Mouse (Mus musculus): ENCODE data around the gene Slc17a8. TPM values are rescaled to one million over a fixed set of nuclear protein-coding genes. Genes with fewer than 3 reads are reported as not detected.

The Slc17a8 gene
- total RNA-seq, 1 experiment, result not detected

DNA sequence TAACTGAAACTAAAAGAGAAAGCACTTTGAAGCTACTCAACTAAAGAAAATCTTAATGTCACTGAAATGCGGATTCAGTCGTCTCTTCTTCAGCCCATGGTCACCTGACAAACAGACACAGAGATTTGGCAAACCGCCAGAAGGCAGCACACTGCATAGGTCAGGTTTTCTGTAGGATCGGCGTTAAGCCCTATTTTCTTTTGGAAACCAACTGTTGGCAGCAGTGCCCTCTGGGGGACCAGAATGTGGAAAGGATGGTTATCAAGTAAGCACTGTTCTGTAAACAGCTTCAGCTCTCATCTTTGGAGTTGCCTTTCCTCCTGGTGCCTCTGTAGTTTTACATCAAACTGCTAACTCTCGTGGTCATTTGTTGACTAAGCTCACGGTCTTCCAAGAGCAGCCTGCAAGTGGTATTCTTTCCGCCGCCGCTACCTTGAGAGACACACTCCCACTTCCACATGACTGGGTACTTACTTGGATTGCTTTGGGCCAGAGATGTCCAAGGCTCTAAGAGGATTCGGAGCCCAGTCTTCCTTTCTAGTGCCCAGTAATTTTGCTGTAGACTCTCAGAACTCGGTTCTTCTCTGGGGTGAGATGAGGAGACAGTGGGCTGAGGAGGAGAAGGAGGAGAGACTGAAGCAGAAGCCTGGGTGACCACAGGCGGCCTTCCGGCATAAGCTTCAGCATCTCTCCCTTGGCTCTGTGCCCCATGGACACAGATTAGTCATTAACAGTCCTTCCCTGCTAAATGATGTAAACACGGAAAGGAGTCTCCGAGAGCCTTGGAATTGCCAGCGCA lies 87.9 kb downstream of the Slc17a8 start, which contains the start of gene Nr1h4:
TSS of gene Nr1h4 (minus strand) at position 657 of the 799 bp plus-strand sequence.
- Histone ChIP-seq H3K9me3 (ENCODE audit: control insufficient read depth, insufficient read depth, low read depth, low read length) (no peaks in the 10 kb centered on the region), H3K9ac (ENCODE audit: insufficient read depth, low read depth, low read length, poor library complexity, severe bottlenecking) (no peak within 1 kb of the TSS), H3K4me1 (ENCODE audit: control insufficient read depth in 2 of 2, insufficient read depth in 2 of 2, low read length in 2 of 2, poor library complexity in 1 of 2) (no peaks in the 10 kb centered on the region; a peak in 1 of 4 replicates), H3K27ac (ENCODE audit: insufficient read depth, low read depth, low read length, poor library complexity, severe bottlenecking) (no peak within 1 kb of the TSS), H3K36me3 (ENCODE audit: control insufficient read depth, insufficient read depth, low read length, poor library complexity, severe bottlenecking) (no peaks in the 10 kb centered on the region), H3K4me3 (ENCODE audit: insufficient read depth in 1 of 2, low read depth in 1 of 2, low read length in 2 of 2, poor library complexity in 1 of 2, severe bottlenecking in 1 of 2) (no peak within 1 kb of the TSS)
- TF ChIP-seq CHD2 (IDR thresholded peaks at IDR 0.05; ENCODE audit: low read depth, low read length) (no peak), MAFK (IDR thresholded peaks at IDR 0.05; ENCODE audit: insufficient read depth, low read depth, low read length) (no peak), ZC3H11A (IDR thresholded peaks at IDR 0.05; ENCODE audit: borderline replicate concordance, low read depth, low read length) (no peak), ZNF384 (IDR thresholded peaks at IDR 0.05; ENCODE audit: low read depth, low read length) (no peak), HCFC1 (IDR thresholded peaks at IDR 0.05; ENCODE audit: borderline replicate concordance, insufficient read depth, low read length) (no peak)
- no peak for DNase-seq (ENCODE audit: low read depth, low spot score)
- in situ Hi-C loops (cut with MboI; ENCODE audit: low sequenced_read_pairs in 2 of 2, unreplicated experiment in 2 of 2), result no loop called here

DNA sequence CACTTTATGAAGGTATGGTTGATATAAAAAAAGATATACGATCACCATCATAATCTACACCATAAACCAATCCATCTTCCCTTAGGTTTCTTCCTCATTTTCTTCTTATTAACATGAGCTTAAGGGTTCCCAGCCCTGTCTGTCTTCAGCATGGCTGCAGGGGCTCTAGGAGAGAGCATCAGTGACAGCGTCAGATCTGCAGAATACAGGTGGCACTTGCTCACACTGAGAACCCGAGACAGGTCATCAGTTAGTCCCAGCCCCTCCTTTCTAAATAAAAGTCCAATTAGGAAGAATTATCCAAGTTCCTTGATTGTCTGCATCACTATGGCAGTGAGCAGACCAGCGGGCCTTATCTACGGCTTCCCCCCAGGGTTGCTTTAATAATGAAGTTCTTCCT lies 88.6 kb downstream of the Slc17a8 start:
- Histone ChIP-seq H3K4me1 (ENCODE audit: control insufficient read depth in 2 of 2, insufficient read depth in 2 of 2, low read length in 2 of 2, poor library complexity in 1 of 2) (no peaks in the 10 kb centered on the region; a peak in 1 of 4 replicates), H3K36me3 (ENCODE audit: control insufficient read depth, insufficient read depth, low read length, poor library complexity, severe bottlenecking) (no peaks in the 10 kb centered on the region), H3K27ac (ENCODE audit: insufficient read depth, low read depth, low read length, poor library complexity, severe bottlenecking) (no peak overlapping the region), H3K4me3 (ENCODE audit: insufficient read depth in 1 of 2, low read depth in 1 of 2, low read length in 2 of 2, poor library complexity in 1 of 2, severe bottlenecking in 1 of 2) (no peak overlapping the region), H3K9me3 (ENCODE audit: control insufficient read depth, insufficient read depth, low read depth, low read length) (no peaks in the 10 kb centered on the region), H3K9ac (ENCODE audit: insufficient read depth, low read depth, low read length, poor library complexity, severe bottlenecking) (no peak overlapping the region)
- no peak for DNase-seq (ENCODE audit: low read depth, low spot score)
- no peak for TF ChIP-seq MAFK (IDR thresholded peaks at IDR 0.05; ENCODE audit: insufficient read depth, low read depth, low read length)
- TF ChIP-seq ZC3H11A (IDR thresholded peaks at IDR 0.05; ENCODE audit: borderline replicate concordance, low read depth, low read length), result no peak
- no peak for TF ChIP-seq CHD2 (IDR thresholded peaks at IDR 0.05; ENCODE audit: low read depth, low read length)
- TF ChIP-seq ZNF384 (IDR thresholded peaks at IDR 0.05; ENCODE audit: low read depth, low read length), result no peak
- TF ChIP-seq HCFC1 (IDR thresholded peaks at IDR 0.05; ENCODE audit: borderline replicate concordance, insufficient read depth, low read length), result no peak
- in situ Hi-C loops (cut with MboI; ENCODE audit: low sequenced_read_pairs in 2 of 2, unreplicated experiment in 2 of 2), result no loop called here

DNA sequence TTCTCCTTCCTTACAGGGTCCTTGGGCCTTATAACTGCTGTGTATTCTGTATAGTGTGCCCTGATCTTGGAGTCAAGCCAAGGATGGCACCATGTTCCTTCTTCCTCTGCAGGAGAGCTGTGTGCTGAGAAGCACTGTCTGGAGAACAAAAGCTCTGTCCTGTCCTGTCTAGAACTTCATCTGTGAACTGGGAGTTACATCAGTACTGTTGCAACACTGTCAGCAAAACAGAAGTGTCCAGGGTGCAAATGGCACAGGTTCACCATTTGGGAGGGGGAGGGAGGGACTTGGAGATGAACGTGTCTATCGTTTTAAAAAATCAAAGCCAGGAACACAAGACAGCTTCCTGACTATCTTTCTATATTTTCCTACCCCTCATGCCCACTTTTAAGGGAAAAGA lies 89.1 kb downstream of the Slc17a8 start:
- TF ChIP-seq MAFK (IDR thresholded peaks at IDR 0.05; ENCODE audit: insufficient read depth, low read depth, low read length), result no peak
- no peak for TF ChIP-seq HCFC1 (IDR thresholded peaks at IDR 0.05; ENCODE audit: borderline replicate concordance, insufficient read depth, low read length)
- TF ChIP-seq CHD2 (IDR thresholded peaks at IDR 0.05; ENCODE audit: low read depth, low read length), result no peak
- TF ChIP-seq ZC3H11A (IDR thresholded peaks at IDR 0.05; ENCODE audit: borderline replicate concordance, low read depth, low read length), result no peak
- no peak for TF ChIP-seq ZNF384 (IDR thresholded peaks at IDR 0.05; ENCODE audit: low read depth, low read length)
- Histone ChIP-seq H3K4me1 (ENCODE audit: control insufficient read depth in 2 of 2, insufficient read depth in 2 of 2, low read length in 2 of 2, poor library complexity in 1 of 2) (no peaks in the 10 kb centered on the region; a peak in 1 of 4 replicates), H3K9ac (ENCODE audit: insufficient read depth, low read depth, low read length, poor library complexity, severe bottlenecking) (no peak overlapping the region), H3K9me3 (ENCODE audit: control insufficient read depth, insufficient read depth, low read depth, low read length) (no peaks in the 10 kb centered on the region), H3K36me3 (ENCODE audit: control insufficient read depth, insufficient read depth, low read length, poor library complexity, severe bottlenecking) (no peaks in the 10 kb centered on the region), H3K27ac (ENCODE audit: insufficient read depth, low read depth, low read length, poor library complexity, severe bottlenecking) (no peak overlapping the region), H3K4me3 (ENCODE audit: insufficient read depth in 1 of 2, low read depth in 1 of 2, low read length in 2 of 2, poor library complexity in 1 of 2, severe bottlenecking in 1 of 2) (no peak overlapping the region)
- in situ Hi-C loops (cut with MboI; ENCODE audit: low sequenced_read_pairs in 2 of 2, unreplicated experiment in 2 of 2), result no loop called here
- DNase-seq (ENCODE audit: low read depth, low spot score), result no peak

DNA sequence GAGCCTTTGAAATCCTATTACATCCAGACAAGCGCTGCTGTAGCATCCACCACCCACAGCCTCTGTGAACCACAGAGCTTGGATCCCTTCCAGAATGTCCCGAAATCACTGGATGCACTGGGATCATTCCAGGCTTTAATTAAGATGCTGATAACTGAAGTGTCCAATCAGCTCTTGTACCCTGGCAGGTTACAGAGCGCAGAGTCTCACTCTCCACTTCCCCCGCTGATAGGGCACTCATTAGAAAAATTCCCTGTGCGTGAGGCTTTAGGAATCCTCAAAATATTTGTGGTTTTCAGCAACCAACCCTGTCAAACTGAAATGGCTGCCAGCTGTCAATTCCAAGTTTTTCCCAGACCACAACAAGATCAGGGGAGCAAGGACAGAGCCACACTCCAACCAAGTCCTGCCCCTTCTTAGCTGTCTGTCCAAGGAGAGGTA lies 89.8 kb downstream of the Slc17a8 start:
- in situ Hi-C loops (cut with MboI; ENCODE audit: low sequenced_read_pairs in 2 of 2, unreplicated experiment in 2 of 2), result no loop called here
- H3K9me3 ChIP-seq (ENCODE audit: control insufficient read depth, insufficient read depth, low read depth, low read length), result no peaks in the 10 kb centered on the region
- no peak overlapping the region for H3K27ac ChIP-seq (ENCODE audit: insufficient read depth, low read depth, low read length, poor library complexity, severe bottlenecking)
- no peak overlapping the region for H3K4me3 ChIP-seq (ENCODE audit: insufficient read depth in 1 of 2, low read depth in 1 of 2, low read length in 2 of 2, poor library complexity in 1 of 2, severe bottlenecking in 1 of 2)
- no peak for DNase-seq (ENCODE audit: low read depth, low spot score)
- no peak overlapping the region for H3K9ac ChIP-seq (ENCODE audit: insufficient read depth, low read depth, low read length, poor library complexity, severe bottlenecking)
- no peaks in the 10 kb centered on the region; a peak in 1 of 4 replicates for H3K4me1 ChIP-seq (ENCODE audit: control insufficient read depth in 2 of 2, insufficient read depth in 2 of 2, low read length in 2 of 2, poor library complexity in 1 of 2)
- TF ChIP-seq CHD2 (IDR thresholded peaks at IDR 0.05; ENCODE audit: low read depth, low read length), result no peak
- no peak for TF ChIP-seq MAFK (IDR thresholded peaks at IDR 0.05; ENCODE audit: insufficient read depth, low read depth, low read length)
- TF ChIP-seq ZNF384 (IDR thresholded peaks at IDR 0.05; ENCODE audit: low read depth, low read length), result no peak
- TF ChIP-seq HCFC1 (IDR thresholded peaks at IDR 0.05; ENCODE audit: borderline replicate concordance, insufficient read depth, low read length), result no peak
- no peak for TF ChIP-seq ZC3H11A (IDR thresholded peaks at IDR 0.05; ENCODE audit: borderline replicate concordance, low read depth, low read length)
- H3K36me3 ChIP-seq (ENCODE audit: control insufficient read depth, insufficient read depth, low read length, poor library complexity, severe bottlenecking), result no peaks in the 10 kb centered on the region
